Mouse (Mus musculus): ENCODE data around the gene Slc25a28. TPM values are rescaled to one million over a fixed set of nuclear protein-coding genes. Genes with fewer than 3 reads are reported as not detected.
A peak's percentile ranks its signal among the peaks of the same experiment; 100 is the strongest.

Slc25a28 gene
- 3.8 and 4.8 TPM in 2 replicates for polyA plus RNA-seq (2015; fragmentation: Nextera tagmentation; extraction: Ambion mirVana)

- H3K9me3 ChIP-seq (replicated peaks; ENCODE audit: control insufficient read depth, low read length), result no peaks in the 10 kb centered on the region
- ATAC-seq (ENCODE audit: low read depth), result peak; percentile 93
- under 1% methylated on average over 78 of the region's 79 CpGs for WGBS (ENCODE audit: insufficient replicate concordance)
Observed at GRCm38 (mm10) chr19:43674730-43675524, at the start of gene Slc25a28. TSS of gene Slc25a28 (minus strand) at chr19:43674881.

GRCm38 (mm10) chr19:43724194-43724593 is 49.5 kb upstream of the Slc25a28 start:
- ATAC-seq (ENCODE audit: low read depth), result no peak
- 88% methylated on average over 20 of the region's 20 CpGs for WGBS (ENCODE audit: insufficient replicate concordance)
- Histone ChIP-seq H3K9me3 (replicated peaks; ENCODE audit: control insufficient read depth, low read length) (no peaks in the 10 kb centered on the region), H3K27ac (ENCODE audit: low read length) (no peak overlapping the region), H3K27me3 (ENCODE audit: control insufficient read depth, insufficient read depth, low read depth, low read length) (no peaks in the 10 kb centered on the region), H3K4me1 (ENCODE audit: control insufficient read depth, low read depth, low read length) (no peaks in the 10 kb centered on the region), H3K4me2 (ENCODE audit: low read depth, low read length) (no peak overlapping the region), H3K36me3 (ENCODE audit: control insufficient read depth, insufficient read depth) (peaks cover 2% of the 10 kb centered on the region; the same call in 1 of the 2 replicates), H3K9ac (ENCODE audit: low read depth, low read length) (no peak overlapping the region), H3K4me3 (ENCODE audit: low read depth, low read length) (no peak overlapping the region)

More at GRCm38 (mm10) chr19:43674730-43675524, at the start of gene Slc25a28:
- H3K27me3 ChIP-seq (ENCODE audit: control insufficient read depth, insufficient read depth, low read depth, low read length), result no peaks in the 10 kb centered on the region
- H3K4me2 ChIP-seq (ENCODE audit: low read depth, low read length), result peak within 1 kb of the TSS; percentile 92
- H3K27ac ChIP-seq (ENCODE audit: low read length), result peak within 1 kb of the TSS; percentile 97
- peaks cover 22% of the 10 kb centered on the region for H3K4me1 ChIP-seq (ENCODE audit: control insufficient read depth, low read depth, low read length)
- H3K9ac ChIP-seq (ENCODE audit: low read depth, low read length), result peak within 1 kb of the TSS; percentile 93
- no peaks in the 10 kb centered on the region for H3K36me3 ChIP-seq (ENCODE audit: control insufficient read depth, insufficient read depth)
- peak within 1 kb of the TSS; percentile 91 for H3K4me3 ChIP-seq (ENCODE audit: low read depth, low read length)

- H3K27ac ChIP-seq (ENCODE audit: low read length), result no peak overlapping the region
- no peaks in the 10 kb centered on the region for H3K27me3 ChIP-seq (ENCODE audit: control insufficient read depth, insufficient read depth, low read depth, low read length)
- H3K4me3 ChIP-seq (ENCODE audit: low read depth, low read length), result no peak overlapping the region
- H3K4me1 ChIP-seq (ENCODE audit: control insufficient read depth, low read depth, low read length), result no peaks in the 10 kb centered on the region
- ATAC-seq (ENCODE audit: low read depth), result no peak
- no peaks in the 10 kb centered on the region for H3K9me3 ChIP-seq (replicated peaks; ENCODE audit: control insufficient read depth, low read length)
- no peak overlapping the region for H3K9ac ChIP-seq (ENCODE audit: low read depth, low read length)
- no peak overlapping the region for H3K4me2 ChIP-seq (ENCODE audit: low read depth, low read length)
- 67% methylated on average over 10 of the region's 10 CpGs for WGBS (ENCODE audit: insufficient replicate concordance)
- H3K36me3 ChIP-seq (ENCODE audit: control insufficient read depth, insufficient read depth), result peaks cover 2% of the 10 kb centered on the region; the same call in 1 of the 2 replicates
Observed at GRCm38 (mm10) chr19:43723501-43723900, 48.8 kb upstream of the Slc25a28 start.

GRCm38 (mm10) chr19:43722891-43723290 is 48.2 kb upstream of the Slc25a28 start:
- no peak overlapping the region for H3K4me3 ChIP-seq (ENCODE audit: low read depth, low read length)
- no peak for ATAC-seq (ENCODE audit: low read depth)
- H3K27ac ChIP-seq (ENCODE audit: low read length), result no peak overlapping the region
- H3K4me1 ChIP-seq (ENCODE audit: control insufficient read depth, low read depth, low read length), result no peaks in the 10 kb centered on the region
- WGBS (ENCODE audit: insufficient replicate concordance), result 67% methylated on average over 8 of the region's 8 CpGs
- H3K9me3 ChIP-seq (replicated peaks; ENCODE audit: control insufficient read depth, low read length), result no peaks in the 10 kb centered on the region
- H3K9ac ChIP-seq (ENCODE audit: low read depth, low read length), result no peak overlapping the region
- H3K4me2 ChIP-seq (ENCODE audit: low read depth, low read length), result no peak overlapping the region
- peaks cover 2% of the 10 kb centered on the region; the same call in 1 of the 2 replicates for H3K36me3 ChIP-seq (ENCODE audit: control insufficient read depth, insufficient read depth)
- H3K27me3 ChIP-seq (ENCODE audit: control insufficient read depth, insufficient read depth, low read depth, low read length), result no peaks in the 10 kb centered on the region

- H3K27ac ChIP-seq (ENCODE audit: low read length), result no peak overlapping the region
- WGBS (ENCODE audit: insufficient replicate concordance), result 81% methylated on average over 11 of the region's 11 CpGs
Observed at GRCm38 (mm10) chr19:43720061-43720460, 45.4 kb upstream of the Slc25a28 start.

GRCm38 (mm10) chr19:43711971-43712370 is 37.3 kb upstream of the Slc25a28 start:
- Histone ChIP-seq H3K9ac (ENCODE audit: low read depth, low read length) (no peak overlapping the region), H3K4me2 (ENCODE audit: low read depth, low read length) (no peak overlapping the region)

More at GRCm38 (mm10) chr19:43720061-43720460, 45.4 kb upstream of the Slc25a28 start:
- no peaks in the 10 kb centered on the region for H3K4me1 ChIP-seq (ENCODE audit: control insufficient read depth, low read depth, low read length)
- no peaks in the 10 kb centered on the region for H3K36me3 ChIP-seq (ENCODE audit: control insufficient read depth, insufficient read depth)
- H3K9me3 ChIP-seq (replicated peaks; ENCODE audit: control insufficient read depth, low read length), result no peaks in the 10 kb centered on the region
- no peak overlapping the region for H3K4me3 ChIP-seq (ENCODE audit: low read depth, low read length)
- no peak overlapping the region for H3K9ac ChIP-seq (ENCODE audit: low read depth, low read length)
- H3K27me3 ChIP-seq (ENCODE audit: control insufficient read depth, insufficient read depth, low read depth, low read length), result no peaks in the 10 kb centered on the region
- no peak overlapping the region for H3K4me2 ChIP-seq (ENCODE audit: low read depth, low read length)
- no peak for ATAC-seq (ENCODE audit: low read depth)

GRCm38 (mm10) chr19:43711159-43711916 is 36.7 kb upstream of the Slc25a28 start:
- Histone ChIP-seq H3K9ac (ENCODE audit: low read depth, low read length) (no peak overlapping the region), H3K36me3 (ENCODE audit: control insufficient read depth, insufficient read depth) (no peaks in the 10 kb centered on the region), H3K27ac (ENCODE audit: low read length) (peak overlapping the region; percentile 80), H3K4me1 (ENCODE audit: control insufficient read depth, low read depth, low read length) (peaks cover 8% of the 10 kb centered on the region), H3K27me3 (ENCODE audit: control insufficient read depth, insufficient read depth, low read depth, low read length) (no peaks in the 10 kb centered on the region), H3K4me2 (ENCODE audit: low read depth, low read length) (peak overlapping the region; percentile 45), H3K9me3 (replicated peaks; ENCODE audit: control insufficient read depth, low read length) (no peaks in the 10 kb centered on the region), H3K4me3 (ENCODE audit: low read depth, low read length) (no peak overlapping the region)
- WGBS (ENCODE audit: insufficient replicate concordance), result 24% methylated on average over 22 of the region's 22 CpGs
- ATAC-seq (ENCODE audit: low read depth), result 0 out of 2 replicates have a peak, but pooled peaks have one; percentile 27

More at GRCm38 (mm10) chr19:43711971-43712370, 37.3 kb upstream of the Slc25a28 start:
- WGBS (ENCODE audit: insufficient replicate concordance), result 78% methylated on average over 5 of the region's 5 CpGs
- no peaks in the 10 kb centered on the region for H3K36me3 ChIP-seq (ENCODE audit: control insufficient read depth, insufficient read depth)
- H3K4me1 ChIP-seq (ENCODE audit: control insufficient read depth, low read depth, low read length), result peaks cover 8% of the 10 kb centered on the region
- no peaks in the 10 kb centered on the region for H3K27me3 ChIP-seq (ENCODE audit: control insufficient read depth, insufficient read depth, low read depth, low read length)
- H3K4me3 ChIP-seq (ENCODE audit: low read depth, low read length), result no peak overlapping the region
- H3K27ac ChIP-seq (ENCODE audit: low read length), result no peak overlapping the region
- no peaks in the 10 kb centered on the region for H3K9me3 ChIP-seq (replicated peaks; ENCODE audit: control insufficient read depth, low read length)
- no peak for ATAC-seq (ENCODE audit: low read depth)

GRCm38 (mm10) chr19:43709317-43709716 is 34.6 kb upstream of the Slc25a28 start:
- Histone ChIP-seq H3K4me3 (ENCODE audit: low read depth, low read length) (no peak overlapping the region), H3K4me2 (ENCODE audit: low read depth, low read length) (no peak overlapping the region), H3K9ac (ENCODE audit: low read depth, low read length) (no peak overlapping the region), H3K27ac (ENCODE audit: low read length) (no peak overlapping the region), H3K36me3 (ENCODE audit: control insufficient read depth, insufficient read depth) (no peaks in the 10 kb centered on the region), H3K4me1 (ENCODE audit: control insufficient read depth, low read depth, low read length) (peaks cover 8% of the 10 kb centered on the region), H3K9me3 (replicated peaks; ENCODE audit: control insufficient read depth, low read length) (no peaks in the 10 kb centered on the region), H3K27me3 (ENCODE audit: control insufficient read depth, insufficient read depth, low read depth, low read length) (no peaks in the 10 kb centered on the region)
- no peak for ATAC-seq (ENCODE audit: low read depth)
- 72% methylated on average over 8 of the region's 8 CpGs for WGBS (ENCODE audit: insufficient replicate concordance)

Data from liver, embryonic 16.5 days (tissue).